Mouse (Mus musculus) CD4-positive, CD25-positive, alpha-beta regulatory T cell (primary cell): ENCODE results near the gene Crip2. TPM values are rescaled to one million over a fixed set of nuclear protein-coding genes. Genes with fewer than 3 reads are reported as not detected.

Experiments
- polyA plus RNA-seq: library from polyadenylated mRNA; unstranded; fragments of 100-300 nt; shearing (Covaris generic); gene quantifications from one replicate; pipeline ENCODE4 v1.2.1, GENCODE M21; 2017

Gene Crip2
- 4.0 TPM for polyA plus RNA-seq

GRCm38 (mm10) chr12:113139908-113140615 lies at the start of gene Crip2:
Gene Crip2, plus strand, starts transcription at chr12:113140236.

GRCm38 (mm10) chr12:113097749-113098281 lies 42.2 kb upstream of the Crip2 start, which contains the start of gene Mta1:
Gene Mta1, plus strand, starts transcription at chr12:113098278.

GRCm38 (mm10) chr12:113146112-113147057 lies 6.3 kb downstream of the Crip2 start, which contains the start of gene Crip1:
Gene Crip1, plus strand, starts transcription at chr12:113146316.

GRCm38 (mm10) chr12:113155887-113156539 lies 16.0 kb downstream of the Crip2 start, which contains the start of gene Tedc1:
Gene Tedc1, plus strand, starts transcription at chr12:113156421.

GRCm38 (mm10) chr12:113185442-113186291 lies 45.6 kb downstream of the Crip2 start, which contains the start of gene Tmem121:
Gene Tmem121, plus strand, starts transcription at chr12:113185930.

Other genes starting within 250 kb of the Crip2 start
- gene Jag2, start 210.5 kb upstream of the Crip2 start, polyA plus RNA-seq = 2.7 TPM
- gene Nudt14, start 198.1 kb upstream of the Crip2 start, polyA plus RNA-seq = 50.0 TPM
- gene Btbd6, start 163.8 kb upstream of the Crip2 start, polyA plus RNA-seq = 60.3 TPM
- 183 TPM for gene Brf1, start 139.5 kb upstream of the Crip2 start, polyA plus RNA-seq
- gene Pacs2, start 125.7 kb upstream of the Crip2 start, polyA plus RNA-seq = 31.0 TPM
- 0.53 TPM for gene Tex22, start 65.7 kb upstream of the Crip2 start, polyA plus RNA-seq
- 41.2 TPM for gene Mta1, start 42.0 kb upstream of the Crip2 start, polyA plus RNA-seq
- 1,078 TPM for gene Crip1, start 6.1 kb downstream of the Crip2 start, polyA plus RNA-seq
- 9.5 TPM for gene Tedc1, start 16.2 kb downstream of the Crip2 start, polyA plus RNA-seq
- 0.74 TPM for gene Tmem121, start 45.7 kb downstream of the Crip2 start, polyA plus RNA-seq